Mouse (Mus musculus) lung, embryonic 16.5 days (tissue): ENCODE results near the gene Poc1b. TPM values are rescaled to one million over a fixed set of nuclear protein-coding genes. Genes with fewer than 3 reads are reported as not detected.

Source experiments
- ATAC-seq: fragments of 200-750 bp; cut with Nextera tagmentation; 2 replicates; pipeline ENCODE4 v1.8.0; 2017; ENCODE audit warnings: low read depth, mild to moderate bottlenecking, moderate library complexity
- H3K27ac ChIP-seq: fragments of 300-500 bp; sonication (generic); 2 replicates; pipeline ENCODE4 v1.5.1; 2014; ENCODE audit warnings: mild to moderate bottlenecking, control low read depth, low read length
- H3K27me3 ChIP-seq: fragments of 300-500 bp; sonication (generic); 2 replicates; pipeline ENCODE4 v1.6.1; 2014; ENCODE audit warnings: low read depth, low read length, mixed read lengths; ENCODE audit not compliant: control insufficient read depth, insufficient read depth
- H3K36me3 ChIP-seq: fragments of 300-500 bp; sonication (generic); 2 replicates; pipeline ENCODE4 v1.6.1; 2014; ENCODE audit warnings: low read length; ENCODE audit not compliant: control insufficient read depth, insufficient read depth
- H3K4me1 ChIP-seq: fragments of 300-500 bp; sonication (generic); replicated peaks from 2 replicates; pipeline ENCODE4 v1.6.1; 2014; ENCODE audit warnings: low read length, mixed read lengths; ENCODE audit not compliant: control insufficient read depth, insufficient read depth
- H3K4me2 ChIP-seq: fragments of 300-500 bp; sonication (generic); 2 replicates; pipeline ENCODE4 v1.6.1; 2014; ENCODE audit warnings: low read depth, low read length, control low read depth
- H3K4me3 ChIP-seq: fragments of 300-500 bp; sonication (generic); 2 replicates; pipeline ENCODE4 v1.5.1; 2014; ENCODE audit warnings: mild to moderate bottlenecking, low read length, control low read depth
- H3K9ac ChIP-seq: fragments of 300-500 bp; sonication (generic); 2 replicates; pipeline ENCODE4 v1.6.1; 2014; ENCODE audit warnings: low read length, control low read depth
- H3K9me3 ChIP-seq: fragments of 300-500 bp; sonication (generic); 2 replicates; pipeline ENCODE4 v1.6.1; 2016; ENCODE audit warnings: low read length; ENCODE audit not compliant: control insufficient read depth
- WGBS: fragments of 180-500 bp; shearing (Covaris S2); extraction: QIAGEN DNeasy Blood & Tissue Kit; methylation state at CpG from one replicate; pipeline ENCODE4 v1.1.7; 2014; 5-methylcytosine and 5-hydroxymethylcytosine counted together
- polyA plus RNA-seq: library from polyadenylated mRNA; unstranded; fragments of >200 nt; fragmentation: Nextera tagmentation; extraction: Ambion mirVana; gene quantifications from 2 replicates; pipeline ENCODE4 v1.2.1, GENCODE M21; 2015

Poc1b gene
- polyA plus RNA-seq, 1 experiment from 2014 or later: 22.7 TPM

- ATAC-seq: peak; percentile 88
- Histone ChIP-seq H3K9me3 (peaks cover 6% of the 10 kb centered on the region; the same call in 1 of the 2 replicates), H3K27me3 (no peaks in the 10 kb centered on the region), H3K4me2 (peak within 1 kb of the TSS; percentile 97), H3K27ac (peak within 1 kb of the TSS; percentile 89), H3K36me3 (peaks cover 21% of the 10 kb centered on the region), H3K9ac (peak within 1 kb of the TSS; percentile 96), H3K4me1 (peaks cover 16% of the 10 kb centered on the region), H3K4me3 (peak within 1 kb of the TSS; percentile 99)
- under 1% methylated on average over 22 of the region's 22 CpGs for WGBS
These were observed 1.1 kb downstream of the Poc1b start, which contains the start of gene Galnt4 for GRCm38 (mm10) chr10:99107964-99108363. TSS of gene Galnt4 (plus strand) at chr10:99108159.

GRCm38 (mm10) chr10:99108431-99108982, 1.7 kb downstream of the Poc1b start:
- Histone ChIP-seq H3K9me3 (peaks cover 6% of the 10 kb centered on the region; the same call in 1 of the 2 replicates), H3K27ac (peak overlapping the region; percentile 74), H3K4me3 (peak overlapping the region; percentile 99), H3K4me1 (peaks cover 18% of the 10 kb centered on the region), H3K27me3 (no peaks in the 10 kb centered on the region), H3K36me3 (peaks cover 21% of the 10 kb centered on the region), H3K9ac (peak overlapping the region; percentile 96), H3K4me2 (peak overlapping the region; percentile 97)
- 28% methylated on average over 12 of the region's 12 CpGs for WGBS
- ATAC-seq: no peak

- Histone ChIP-seq H3K4me1 (peaks cover 29% of the 10 kb centered on the region), H3K4me3 (no peak overlapping the region), H3K36me3 (peaks cover 21% of the 10 kb centered on the region), H3K4me2 (no peak overlapping the region), H3K9ac (no peak overlapping the region), H3K27ac (no peak overlapping the region), H3K9me3 (peaks cover 6% of the 10 kb centered on the region; the same call in 1 of the 2 replicates), H3K27me3 (no peaks in the 10 kb centered on the region)
- ATAC-seq: no peak
- 33% methylated on average over 3 of the region's 3 CpGs for WGBS
These were observed 6.7 kb downstream of the Poc1b start for GRCm38 (mm10) chr10:99113533-99113932.

GRCm38 (mm10) chr10:99114295-99114694, 7.5 kb downstream of the Poc1b start:
- Histone ChIP-seq H3K9ac (no peak overlapping the region), H3K4me3 (no peak overlapping the region), H3K27me3 (no peaks in the 10 kb centered on the region), H3K27ac (no peak overlapping the region), H3K36me3 (peaks cover 18% of the 10 kb centered on the region), H3K4me2 (no peak overlapping the region), H3K4me1 (peaks cover 24% of the 10 kb centered on the region), H3K9me3 (peaks cover 4% of the 10 kb centered on the region; the same call in 1 of the 2 replicates)
- ATAC-seq: no peak; the same call in 1 of the 2 replicates
- 59% methylated on average over 8 of the region's 8 CpGs for WGBS

- Histone ChIP-seq H3K36me3 (peaks cover 7% of the 10 kb centered on the region), H3K4me2 (no peak overlapping the region; the same call in 1 of the 2 replicates), H3K4me1 (peaks cover 21% of the 10 kb centered on the region), H3K9me3 (no peaks in the 10 kb centered on the region), H3K27ac (no peak overlapping the region), H3K4me3 (no peak overlapping the region), H3K9ac (no peak overlapping the region), H3K27me3 (no peaks in the 10 kb centered on the region)
- WGBS: 35% methylated on average over 18 of the region's 18 CpGs
- ATAC-seq: no peak
These were observed 8.8 kb downstream of the Poc1b start for GRCm38 (mm10) chr10:99115471-99116236.

- 54% methylated on average over 8 of the region's 8 CpGs for WGBS
- Histone ChIP-seq H3K4me1 (peaks cover 21% of the 10 kb centered on the region), H3K27ac (no peak overlapping the region), H3K4me3 (no peak overlapping the region), H3K4me2 (no peak overlapping the region), H3K27me3 (no peaks in the 10 kb centered on the region), H3K9me3 (no peaks in the 10 kb centered on the region), H3K36me3 (peaks cover 1% of the 10 kb centered on the region; the same call in 1 of the 2 replicates), H3K9ac (no peak overlapping the region)
- no peak for ATAC-seq
These were observed 9.4 kb downstream of the Poc1b start for GRCm38 (mm10) chr10:99116237-99116632.

GRCm38 (mm10) chr10:99116650-99117615, 10.1 kb downstream of the Poc1b start:
- Histone ChIP-seq H3K27ac (no peak overlapping the region), H3K36me3 (no peaks in the 10 kb centered on the region), H3K27me3 (no peaks in the 10 kb centered on the region), H3K4me2 (no peak overlapping the region), H3K9ac (no peak overlapping the region), H3K9me3 (no peaks in the 10 kb centered on the region), H3K4me1 (peaks cover 18% of the 10 kb centered on the region), H3K4me3 (no peak overlapping the region)
- WGBS: 85% methylated on average over 16 of the region's 16 CpGs
- ATAC-seq: 0 out of 2 replicates have a peak, but pooled peaks have one; percentile 30

- H3K9ac ChIP-seq: no peak overlapping the region
- no peak overlapping the region for H3K27ac ChIP-seq
- no peaks in the 10 kb centered on the region for H3K27me3 ChIP-seq
- no peaks in the 10 kb centered on the region for H3K9me3 ChIP-seq
- peaks cover 18% of the 10 kb centered on the region for H3K4me1 ChIP-seq
- 48% methylated on average over 10 of the region's 10 CpGs for WGBS
- no peak overlapping the region for H3K4me3 ChIP-seq
- no peak overlapping the region for H3K4me2 ChIP-seq
- no peaks in the 10 kb centered on the region for H3K36me3 ChIP-seq
- ATAC-seq: no peak
These were observed 11.0 kb downstream of the Poc1b start for GRCm38 (mm10) chr10:99117876-99118275.
